Mouse (Mus musculus): ENCODE data around the gene Dolk. TPM values are rescaled to one million over a fixed set of nuclear protein-coding genes. Genes with fewer than 3 reads are reported as not detected.

Dolk gene
- polyA plus RNA-seq, 1 experiment from 2014 or later = 17.5 TPM

- Histone ChIP-seq H3K9ac (no peak overlapping the region), H3K4me1 (peaks cover 44% of the 10 kb centered on the region), H3K27me3 (replicated peaks) (no peaks in the 10 kb centered on the region), H3K27ac (no peak overlapping the region), H3K36me3 (peaks cover 91% of the 10 kb centered on the region), H3K9me3 (replicated peaks) (no peaks in the 10 kb centered on the region), H3K4me2 (no peak overlapping the region), H3K4me3 (no peak overlapping the region)
- WGBS (ENCODE audit: insufficient replicate concordance) = 74% methylated on average over 7 of the region's 7 CpGs
- ATAC-seq = 0 out of 2 replicates have a peak, but pooled peaks have one; percentile 14
Measured at GRCm38 (mm10) chr2:30244595-30245178, 41.4 kb downstream of the Dolk start.

GRCm38 (mm10) chr2:30243391-30243790 lies 42.7 kb downstream of the Dolk start:
- no peak for ATAC-seq
- Histone ChIP-seq H3K9me3 (replicated peaks) (no peaks in the 10 kb centered on the region), H3K36me3 (peaks cover 79% of the 10 kb centered on the region), H3K4me2 (no peak overlapping the region), H3K27me3 (replicated peaks) (no peaks in the 10 kb centered on the region), H3K4me3 (no peak overlapping the region), H3K4me1 (peaks cover 57% of the 10 kb centered on the region), H3K27ac (0 out of 2 replicates have a peak overlapping the region, but pooled peaks have one; percentile 41), H3K9ac (no peak overlapping the region)
- WGBS (ENCODE audit: insufficient replicate concordance) = 87% methylated on average over 4 of the region's 4 CpGs

- ATAC-seq = no peak
- Histone ChIP-seq H3K4me2 (no peak overlapping the region), H3K4me3 (no peak overlapping the region), H3K36me3 (peaks cover 70% of the 10 kb centered on the region), H3K9me3 (replicated peaks) (no peaks in the 10 kb centered on the region), H3K27ac (peak overlapping the region; percentile 41; the same call in 1 of the 2 replicates), H3K9ac (no peak overlapping the region), H3K27me3 (replicated peaks) (no peaks in the 10 kb centered on the region), H3K4me1 (peaks cover 61% of the 10 kb centered on the region)
- 59% methylated on average over 4 of the region's 4 CpGs for WGBS (ENCODE audit: insufficient replicate concordance)
Measured at GRCm38 (mm10) chr2:30242509-30242908, 43.6 kb downstream of the Dolk start.

GRCm38 (mm10) chr2:30240267-30240666 lies 45.9 kb downstream of the Dolk start, which contains the start of gene Gm28035:
Gene Gm28035 (plus strand): TSS chr2:30240567.
- H3K27ac ChIP-seq = peak within 1 kb of the TSS; percentile 91
- peak within 1 kb of the TSS; percentile 94; the same call in 1 of the 2 replicates for H3K4me3 ChIP-seq
- peak within 1 kb of the TSS; percentile 94 for H3K4me2 ChIP-seq
- H3K4me1 ChIP-seq = peaks cover 66% of the 10 kb centered on the region
- H3K9me3 ChIP-seq (replicated peaks) = no peaks in the 10 kb centered on the region
- no peaks in the 10 kb centered on the region for H3K27me3 ChIP-seq (replicated peaks)
- H3K36me3 ChIP-seq = peaks cover 54% of the 10 kb centered on the region
- H3K9ac ChIP-seq = peak within 1 kb of the TSS; percentile 97
- WGBS (ENCODE audit: insufficient replicate concordance) = 71% methylated on average over 2 of the region's 2 CpGs
- no peak for ATAC-seq

- Histone ChIP-seq H3K4me3 (peak overlapping the region; percentile 94; the same call in 1 of the 2 replicates), H3K9ac (peak overlapping the region; percentile 97), H3K4me1 (peaks cover 61% of the 10 kb centered on the region), H3K27ac (peak overlapping the region; percentile 91), H3K27me3 (replicated peaks) (no peaks in the 10 kb centered on the region), H3K9me3 (replicated peaks) (no peaks in the 10 kb centered on the region), H3K4me2 (peak overlapping the region; percentile 94), H3K36me3 (peaks cover 49% of the 10 kb centered on the region)
- peak; percentile 11; the same call in 1 of the 2 replicates for ATAC-seq
- WGBS (ENCODE audit: insufficient replicate concordance) = 49% methylated on average over 4 of the region's 4 CpGs
Measured at GRCm38 (mm10) chr2:30239777-30240176, 46.4 kb downstream of the Dolk start.

GRCm38 (mm10) chr2:30238906-30239465 lies 47.1 kb downstream of the Dolk start:
- Histone ChIP-seq H3K9ac (peak overlapping the region; percentile 97), H3K27ac (peak overlapping the region; percentile 91), H3K4me1 (peaks cover 56% of the 10 kb centered on the region), H3K9me3 (replicated peaks) (no peaks in the 10 kb centered on the region), H3K4me3 (peak overlapping the region; percentile 94), H3K36me3 (peaks cover 41% of the 10 kb centered on the region), H3K4me2 (peak overlapping the region; percentile 94), H3K27me3 (replicated peaks) (no peaks in the 10 kb centered on the region)
- 59% methylated on average over 3 of the region's 3 CpGs for WGBS (ENCODE audit: insufficient replicate concordance)
- no peak for ATAC-seq

GRCm38 (mm10) chr2:30237881-30238280 lies 48.3 kb downstream of the Dolk start:
- Histone ChIP-seq H3K4me3 (peak overlapping the region; percentile 94), H3K9me3 (replicated peaks) (peaks cover 6% of the 10 kb centered on the region; the same call in 1 of the 2 replicates), H3K27me3 (replicated peaks) (no peaks in the 10 kb centered on the region), H3K27ac (peak overlapping the region; percentile 91), H3K4me2 (peak overlapping the region; percentile 94), H3K4me1 (peaks cover 55% of the 10 kb centered on the region), H3K36me3 (peaks cover 30% of the 10 kb centered on the region), H3K9ac (peak overlapping the region; percentile 97)
- peak; percentile 86 for ATAC-seq
- under 1% methylated on average over 39 of the region's 42 CpGs for WGBS (ENCODE audit: insufficient replicate concordance)

GRCm38 (mm10) chr2:30237199-30237880 lies 48.8 kb downstream of the Dolk start, which contains the start of gene Lrrc8a:
Gene Lrrc8a (plus strand): TSS chr2:30237715.
- peak within 1 kb of the TSS; percentile 97 for H3K9ac ChIP-seq
- H3K4me2 ChIP-seq = peak within 1 kb of the TSS; percentile 94
- 1% methylated on average over 66 of the region's 67 CpGs for WGBS (ENCODE audit: insufficient replicate concordance)
- H3K36me3 ChIP-seq = peaks cover 25% of the 10 kb centered on the region
- peaks cover 50% of the 10 kb centered on the region for H3K4me1 ChIP-seq
- no peaks in the 10 kb centered on the region for H3K27me3 ChIP-seq (replicated peaks)
- peaks cover 12% of the 10 kb centered on the region for H3K9me3 ChIP-seq (replicated peaks)
- H3K4me3 ChIP-seq = peak within 1 kb of the TSS; percentile 94
- ATAC-seq = peak; percentile 95
- peak within 1 kb of the TSS; percentile 91 for H3K27ac ChIP-seq

GRCm38 (mm10) chr2:30236426-30237198 lies 49.5 kb downstream of the Dolk start:
- Histone ChIP-seq H3K4me2 (peak overlapping the region; percentile 94), H3K9me3 (replicated peaks) (peaks cover 18% of the 10 kb centered on the region), H3K27me3 (replicated peaks) (no peaks in the 10 kb centered on the region), H3K27ac (peak overlapping the region; percentile 91), H3K4me3 (peak overlapping the region; percentile 94), H3K9ac (peak overlapping the region; percentile 97), H3K4me1 (peaks cover 47% of the 10 kb centered on the region), H3K36me3 (peaks cover 18% of the 10 kb centered on the region)
- ATAC-seq = no peak
- WGBS (ENCODE audit: insufficient replicate concordance) = 5% methylated on average over 18 of the region's 18 CpGs

GRCm38 (mm10) chr2:30235593-30235992 lies 50.5 kb downstream of the Dolk start:
- no peak for ATAC-seq
- H3K9me3 ChIP-seq (replicated peaks) = peaks cover 28% of the 10 kb centered on the region
- WGBS (ENCODE audit: insufficient replicate concordance) = 52% methylated on average over 5 of the region's 5 CpGs

More at GRCm38 (mm10) chr2:30235593-30235992, 50.5 kb downstream of the Dolk start:
- Histone ChIP-seq H3K9ac (no peak overlapping the region), H3K27me3 (replicated peaks) (no peaks in the 10 kb centered on the region), H3K4me2 (peak overlapping the region; percentile 94; the same call in 1 of the 2 replicates), H3K27ac (no peak overlapping the region), H3K4me3 (no peak overlapping the region), H3K4me1 (peaks cover 38% of the 10 kb centered on the region), H3K36me3 (peaks cover 8% of the 10 kb centered on the region)

Data from liver, embryonic 12.5 days (tissue).